Mouse (Mus musculus): ENCODE data around the gene Epb41. TPM values are rescaled to one million over a fixed set of nuclear protein-coding genes. Genes with fewer than 3 reads are reported as not detected.

Epb41 gene
- polyA plus RNA-seq, 1 experiment: 68.8 TPM

DNA sequence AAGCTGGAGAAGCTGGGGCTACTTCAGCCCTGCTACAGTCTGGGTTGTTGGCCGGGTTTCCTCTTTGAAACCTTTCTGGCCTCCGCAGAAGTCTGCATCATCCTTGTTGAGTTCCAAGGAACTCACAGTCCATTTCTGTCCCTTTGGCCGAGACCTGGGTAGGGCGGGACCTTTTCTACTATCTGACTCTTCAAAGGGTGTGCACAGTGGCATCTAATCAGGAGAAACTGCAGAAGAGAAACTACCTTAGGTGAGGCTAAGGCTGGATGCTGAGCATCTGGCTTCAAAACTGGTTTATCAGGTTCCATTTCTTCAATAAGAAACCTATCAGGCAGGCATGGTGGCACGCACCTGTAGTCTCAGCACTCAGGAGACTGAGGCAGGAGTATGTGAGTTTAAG is 10.6 kb downstream of the Epb41 start:
- H3K9ac ChIP-seq (ENCODE audit: low read depth, poor library complexity, severe bottlenecking): no peak overlapping the region
- H3K27me3 ChIP-seq (ENCODE audit: control insufficient read depth, insufficient read depth, low read length, poor library complexity, severe bottlenecking): no peaks in the 10 kb centered on the region
- no peaks in the 10 kb centered on the region for H3K36me3 ChIP-seq (ENCODE audit: control insufficient read depth, insufficient read depth, low read length, poor library complexity, severe bottlenecking)
- no peaks in the 10 kb centered on the region for H3K9me3 ChIP-seq (replicated peaks; ENCODE audit: control insufficient read depth, insufficient read depth, low read length, poor library complexity, severe bottlenecking)
- TF ChIP-seq POLR2A (IDR thresholded peaks at IDR 0.05; ENCODE audit: insufficient read depth, low read length): no peak
- no peak for TF ChIP-seq CTCF (IDR thresholded peaks at IDR 0.05; ENCODE audit: low read depth, low read length)
- no peak for TF ChIP-seq EP300 (IDR thresholded peaks at IDR 0.05; ENCODE audit: insufficient read depth, low read depth, low read length)
- no peak overlapping the region for H3K4me3 ChIP-seq (ENCODE audit: low read depth, low read length)
- H3K4me1 ChIP-seq (ENCODE audit: control insufficient read depth, insufficient read depth, low read length): no peaks in the 10 kb centered on the region
- no peak overlapping the region for H3K27ac ChIP-seq (ENCODE audit: insufficient read depth, low read length)

DNA sequence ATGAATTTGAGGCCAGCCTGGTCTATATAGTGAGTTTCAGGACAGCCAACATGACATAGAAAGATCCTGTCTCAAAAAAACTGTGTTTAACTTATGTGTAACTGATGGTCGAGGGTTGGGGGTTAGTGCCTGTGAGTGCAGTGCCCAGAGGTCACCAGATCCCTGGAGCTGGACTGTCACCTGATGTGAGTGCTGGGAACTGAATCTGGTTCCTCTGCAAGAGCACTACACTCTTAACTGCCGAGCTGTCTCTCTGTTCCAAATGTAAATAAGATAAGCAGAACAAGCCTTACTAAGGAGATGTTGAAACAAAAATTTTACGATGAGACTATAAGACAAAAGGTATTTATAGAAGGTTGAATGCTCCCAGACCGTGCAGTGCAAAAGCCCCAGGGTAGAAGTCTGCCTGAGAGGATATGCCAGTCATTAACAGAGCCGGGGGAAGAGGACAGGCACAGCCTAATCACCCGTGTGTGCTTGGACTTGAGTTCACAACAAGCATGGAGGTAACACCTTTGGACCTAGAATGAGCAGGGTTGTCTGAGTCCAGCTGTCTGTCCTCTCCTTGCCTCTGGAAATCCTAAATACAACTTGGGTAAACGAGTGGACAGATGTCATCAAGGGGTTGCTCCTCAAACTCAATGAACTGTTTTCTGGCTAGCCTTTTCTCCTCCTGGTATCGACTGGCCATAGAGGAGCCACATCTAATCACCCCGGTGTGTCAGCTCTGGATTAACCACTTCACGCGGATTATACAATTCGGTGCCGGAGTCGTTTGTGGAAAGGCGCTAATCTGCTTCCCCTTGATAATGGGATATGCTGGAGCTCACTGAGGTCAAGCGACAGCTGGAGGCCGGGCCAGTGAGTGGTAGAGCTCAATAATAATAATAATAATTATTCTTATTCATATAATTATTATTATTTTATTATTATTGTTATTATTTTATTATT is 11.9 kb downstream of the Epb41 start:
- no peaks in the 10 kb centered on the region for H3K4me1 ChIP-seq (ENCODE audit: control insufficient read depth, insufficient read depth, low read length)
- no peak for TF ChIP-seq CTCF (IDR thresholded peaks at IDR 0.05; ENCODE audit: low read depth, low read length)
- no peak for TF ChIP-seq POLR2A (IDR thresholded peaks at IDR 0.05; ENCODE audit: insufficient read depth, low read length)
- TF ChIP-seq EP300 (IDR thresholded peaks at IDR 0.05; ENCODE audit: insufficient read depth, low read depth, low read length): no peak
- H3K9me3 ChIP-seq (replicated peaks; ENCODE audit: control insufficient read depth, insufficient read depth, low read length, poor library complexity, severe bottlenecking): no peaks in the 10 kb centered on the region
- no peaks in the 10 kb centered on the region for H3K36me3 ChIP-seq (ENCODE audit: control insufficient read depth, insufficient read depth, low read length, poor library complexity, severe bottlenecking)
- H3K27ac ChIP-seq (ENCODE audit: insufficient read depth, low read length): no peak overlapping the region
- no peaks in the 10 kb centered on the region for H3K27me3 ChIP-seq (ENCODE audit: control insufficient read depth, insufficient read depth, low read length, poor library complexity, severe bottlenecking)
- no peak overlapping the region for H3K4me3 ChIP-seq (ENCODE audit: low read depth, low read length)
- H3K9ac ChIP-seq (ENCODE audit: low read depth, poor library complexity, severe bottlenecking): no peak overlapping the region

DNA sequence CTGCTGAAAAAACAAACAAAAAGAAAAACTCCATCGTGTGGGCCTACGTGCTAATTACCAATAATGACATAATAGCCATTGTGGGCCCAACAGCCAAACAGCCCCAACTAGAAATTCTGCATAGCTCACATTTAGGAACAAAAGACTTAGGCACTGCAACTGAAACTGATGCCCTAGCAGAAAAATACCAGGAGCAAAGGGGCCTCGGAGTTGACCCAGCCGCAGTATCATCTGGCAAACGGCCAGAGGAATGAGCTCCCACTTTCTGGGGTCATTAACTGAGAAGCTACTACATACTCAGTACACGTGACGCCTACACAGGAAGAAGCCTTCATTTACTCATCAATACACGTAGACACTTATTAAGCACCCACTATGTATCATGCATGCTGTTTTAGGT is 12.8 kb downstream of the Epb41 start:
- no peak overlapping the region for H3K9ac ChIP-seq (ENCODE audit: low read depth, poor library complexity, severe bottlenecking)
- H3K36me3 ChIP-seq (ENCODE audit: control insufficient read depth, insufficient read depth, low read length, poor library complexity, severe bottlenecking): no peaks in the 10 kb centered on the region
- no peaks in the 10 kb centered on the region for H3K27me3 ChIP-seq (ENCODE audit: control insufficient read depth, insufficient read depth, low read length, poor library complexity, severe bottlenecking)
- H3K27ac ChIP-seq (ENCODE audit: insufficient read depth, low read length): no peak overlapping the region
- H3K4me3 ChIP-seq (ENCODE audit: low read depth, low read length): no peak overlapping the region
- TF ChIP-seq POLR2A (IDR thresholded peaks at IDR 0.05; ENCODE audit: insufficient read depth, low read length) (no peak), EP300 (IDR thresholded peaks at IDR 0.05; ENCODE audit: insufficient read depth, low read depth, low read length) (no peak)
- H3K4me1 ChIP-seq (ENCODE audit: control insufficient read depth, insufficient read depth, low read length): no peaks in the 10 kb centered on the region
- H3K9me3 ChIP-seq (replicated peaks; ENCODE audit: control insufficient read depth, insufficient read depth, low read length, poor library complexity, severe bottlenecking): no peaks in the 10 kb centered on the region

- H3K27me3 ChIP-seq (ENCODE audit: control insufficient read depth, insufficient read depth, low read length, poor library complexity, severe bottlenecking): no peaks in the 10 kb centered on the region
- no peak overlapping the region for H3K9ac ChIP-seq (ENCODE audit: low read depth, poor library complexity, severe bottlenecking)
- TF ChIP-seq POLR2A (IDR thresholded peaks at IDR 0.05; ENCODE audit: insufficient read depth, low read length) (no peak), EP300 (IDR thresholded peaks at IDR 0.05; ENCODE audit: insufficient read depth, low read depth, low read length) (no peak), CTCF (IDR thresholded peaks at IDR 0.05; ENCODE audit: low read depth, low read length) (no peak)
- no peaks in the 10 kb centered on the region for H3K36me3 ChIP-seq (ENCODE audit: control insufficient read depth, insufficient read depth, low read length, poor library complexity, severe bottlenecking)
- H3K9me3 ChIP-seq (replicated peaks; ENCODE audit: control insufficient read depth, insufficient read depth, low read length, poor library complexity, severe bottlenecking): no peaks in the 10 kb centered on the region
- no peaks in the 10 kb centered on the region for H3K4me1 ChIP-seq (ENCODE audit: control insufficient read depth, insufficient read depth, low read length)
- H3K27ac ChIP-seq (ENCODE audit: insufficient read depth, low read length): no peak overlapping the region
- no peak overlapping the region for H3K4me3 ChIP-seq (ENCODE audit: low read depth, low read length)
Observed at GRCm38 (mm10) chr4:132060040-132060832, 14.9 kb downstream of the Epb41 start.

DNA sequence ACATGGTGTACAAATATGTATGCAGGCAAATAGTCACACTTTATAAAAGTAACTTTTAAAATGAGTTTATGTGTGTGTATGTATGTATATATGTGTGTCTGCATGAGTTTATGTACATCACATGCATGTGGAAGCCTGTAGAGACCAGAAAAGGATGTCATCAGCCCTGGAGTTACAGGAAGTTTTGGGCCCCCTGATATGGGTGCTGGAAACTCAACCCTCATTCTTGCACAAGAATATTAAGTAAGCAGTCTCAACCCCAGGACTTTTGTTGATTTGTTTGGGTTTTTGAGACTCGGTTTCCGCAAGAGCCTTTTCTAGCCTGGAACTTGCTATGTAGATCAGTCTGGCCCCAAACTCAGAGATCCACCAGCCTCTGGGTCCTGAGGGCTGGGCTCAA is 15.6 kb downstream of the Epb41 start:
- H3K4me3 ChIP-seq (ENCODE audit: low read depth, low read length): no peak overlapping the region
- H3K36me3 ChIP-seq (ENCODE audit: control insufficient read depth, insufficient read depth, low read length, poor library complexity, severe bottlenecking): no peaks in the 10 kb centered on the region
- H3K9ac ChIP-seq (ENCODE audit: low read depth, poor library complexity, severe bottlenecking): no peak overlapping the region
- TF ChIP-seq CTCF (IDR thresholded peaks at IDR 0.05; ENCODE audit: low read depth, low read length): no peak
- no peak for TF ChIP-seq POLR2A (IDR thresholded peaks at IDR 0.05; ENCODE audit: insufficient read depth, low read length)
- no peak for TF ChIP-seq EP300 (IDR thresholded peaks at IDR 0.05; ENCODE audit: insufficient read depth, low read depth, low read length)
- no peaks in the 10 kb centered on the region for H3K27me3 ChIP-seq (ENCODE audit: control insufficient read depth, insufficient read depth, low read length, poor library complexity, severe bottlenecking)
- H3K9me3 ChIP-seq (replicated peaks; ENCODE audit: control insufficient read depth, insufficient read depth, low read length, poor library complexity, severe bottlenecking): no peaks in the 10 kb centered on the region
- no peak overlapping the region for H3K27ac ChIP-seq (ENCODE audit: insufficient read depth, low read length)
- H3K4me1 ChIP-seq (ENCODE audit: control insufficient read depth, insufficient read depth, low read length): no peaks in the 10 kb centered on the region

- TF ChIP-seq CTCF (IDR thresholded peaks at IDR 0.05; ENCODE audit: low read depth, low read length) (no peak), POLR2A (IDR thresholded peaks at IDR 0.05; ENCODE audit: insufficient read depth, low read length) (no peak), EP300 (IDR thresholded peaks at IDR 0.05; ENCODE audit: insufficient read depth, low read depth, low read length) (no peak)
- Histone ChIP-seq H3K36me3 (ENCODE audit: control insufficient read depth, insufficient read depth, low read length, poor library complexity, severe bottlenecking) (no peaks in the 10 kb centered on the region), H3K4me3 (ENCODE audit: low read depth, low read length) (no peak overlapping the region), H3K27ac (ENCODE audit: insufficient read depth, low read length) (no peak overlapping the region), H3K9me3 (replicated peaks; ENCODE audit: control insufficient read depth, insufficient read depth, low read length, poor library complexity, severe bottlenecking) (no peaks in the 10 kb centered on the region), H3K9ac (ENCODE audit: low read depth, poor library complexity, severe bottlenecking) (no peak overlapping the region), H3K27me3 (ENCODE audit: control insufficient read depth, insufficient read depth, low read length, poor library complexity, severe bottlenecking) (no peaks in the 10 kb centered on the region), H3K4me1 (ENCODE audit: control insufficient read depth, insufficient read depth, low read length) (no peaks in the 10 kb centered on the region)
Observed at GRCm38 (mm10) chr4:132057311-132057710, 17.8 kb downstream of the Epb41 start.
